ENCODE assay signal across 9 mouse cellular contexts in the genomic region with DNA sequence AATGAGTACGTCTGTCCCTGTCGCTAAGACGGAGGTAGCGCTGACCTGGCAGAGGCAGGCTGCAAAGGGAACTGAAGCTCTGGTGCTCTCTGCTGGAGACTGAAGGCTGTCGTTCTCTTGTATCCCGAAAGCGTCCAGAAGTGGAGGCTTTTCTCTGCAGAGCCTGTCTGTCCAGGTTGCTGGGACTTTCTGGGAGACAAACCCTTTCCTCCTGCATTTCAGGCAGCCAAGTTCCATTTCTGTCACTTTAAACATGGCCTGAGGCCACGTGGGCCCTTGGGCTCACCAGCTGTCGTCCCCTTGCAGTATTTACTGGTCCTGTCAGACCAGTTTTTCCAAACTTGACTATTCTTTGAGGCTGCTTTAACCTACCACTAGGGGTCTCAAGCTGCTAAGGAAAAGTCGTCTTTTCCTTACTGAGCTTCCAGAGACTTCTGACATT.
DNase-seq lines count a peak whose midpoint lies in the region; ATAC-seq and TF ChIP-seq lines count a peak whose summit lies in the region.
"Had no signal": no experiment of that assay in that cellular context is flagged by ENCODE, and none has a peak within 500 bp of the region (broad histone marks: within the 10 kb centered on the region; RNA-seq: fewer than 3 reads in every experiment).

No protein-coding gene starts in this region.

- H3K27me3 ChIP-seq in forebrain, embryonic 15.5 days, result no peaks in the 10 kb centered on the region
- H3K27me3 ChIP-seq in forebrain, embryonic 13.5 days, result no peaks in the 10 kb centered on the region; the same call in 1 of the 2 replicates
- no peaks in the 10 kb centered on the region for H3K27me3 ChIP-seq in intestine, embryonic 14.5 days (replicated peaks; ENCODE audit: control insufficient read depth, insufficient read depth, low read length)
- H3K27me3 ChIP-seq in lung, embryonic 14.5 days (ENCODE audit: insufficient read depth, low read length), result no peaks in the 10 kb centered on the region

- TF ChIP-seq CTCF in lung, embryonic 14.5 days (IDR thresholded peaks at IDR 0.05; ENCODE audit: low read depth), result peak; percentile 61

- no peak overlapping the region for H3K9ac ChIP-seq in forebrain, embryonic 15.5 days (replicated peaks)
- no peak overlapping the region for H3K9ac ChIP-seq in forebrain, embryonic 13.5 days
- H3K9ac ChIP-seq in intestine, embryonic 14.5 days (ENCODE audit: low read length), result no peak overlapping the region
- no peak overlapping the region for H3K9ac ChIP-seq in lung, embryonic 14.5 days

- ATAC-seq in forebrain, embryonic 15.5 days (replicated peaks), result 0 out of 2 replicates have a peak, but pooled peaks have one; percentile 31
- ATAC-seq in forebrain, embryonic 13.5 days, result no peak
- ATAC-seq in intestine, embryonic 14.5 days (replicated peaks; ENCODE audit: low FRiP score, low TSS enrichment, low read depth), result 0 out of 2 replicates have a peak, but pooled peaks have one; percentile 58
- ATAC-seq in lung, embryonic 14.5 days (ENCODE audit: insufficient read depth), result peak; percentile 82

- peak; percentile 23 for DNase-seq in right cerebral cortex, adult 18-20 months
- no peak for DNase-seq in right cerebral cortex, postnatal 4 days
- peak; percentile 54 for DNase-seq in intestine, embryonic 14.5 days (ENCODE audit: low spot score)
- peak; percentile 76 for DNase-seq in lung, embryonic 14.5 days
- DNase-seq in thymus, postnatal 0 days (ENCODE audit: low spot score), result no peak
- no peak for DNase-seq in ovary, postnatal 10 days (ENCODE audit: low spot score)

- no peaks in the 10 kb centered on the region for H3K9me3 ChIP-seq in forebrain, embryonic 15.5 days
- H3K9me3 ChIP-seq in forebrain, embryonic 13.5 days (replicated peaks), result no peaks in the 10 kb centered on the region
- no peaks in the 10 kb centered on the region for H3K9me3 ChIP-seq in intestine, embryonic 14.5 days (ENCODE audit: control insufficient read depth, low read length)
- no peaks in the 10 kb centered on the region for H3K9me3 ChIP-seq in lung, embryonic 14.5 days (ENCODE audit: low read depth, low read length)

- no peaks in the 10 kb centered on the region for H3K36me3 ChIP-seq in forebrain, embryonic 15.5 days
- no peaks in the 10 kb centered on the region for H3K36me3 ChIP-seq in forebrain, embryonic 13.5 days (ENCODE audit: poor library complexity, severe bottlenecking)
- peaks cover 7% of the 10 kb centered on the region; the same call in 1 of the 2 replicates for H3K36me3 ChIP-seq in intestine, embryonic 14.5 days (ENCODE audit: control insufficient read depth, insufficient read depth, low read length)
- H3K36me3 ChIP-seq in lung, embryonic 14.5 days (ENCODE audit: insufficient read depth), result no peaks in the 10 kb centered on the region

- no peak overlapping the region for H3K4me2 ChIP-seq in forebrain, embryonic 15.5 days (replicated peaks)
- H3K4me2 ChIP-seq in forebrain, embryonic 13.5 days, result no peak overlapping the region
- H3K4me2 ChIP-seq in intestine, embryonic 14.5 days (ENCODE audit: low read length), result no peak overlapping the region
- H3K4me2 ChIP-seq in lung, embryonic 14.5 days, result peak overlapping the region; percentile 36; the same call in 1 of the 2 replicates

- H3K4me3 ChIP-seq in forebrain, embryonic 15.5 days, result no peak overlapping the region
- H3K4me3 ChIP-seq in forebrain, embryonic 13.5 days, result no peak overlapping the region
- H3K4me3 ChIP-seq in intestine, embryonic 14.5 days (ENCODE audit: low read depth, low read length), result no peak overlapping the region
- no peak overlapping the region for H3K4me3 ChIP-seq in lung, embryonic 14.5 days (ENCODE audit: low read depth, low read length)
- H3K4me3 ChIP-seq: erythroblast, embryonic 14.5 days had no signal

- 45% methylated on average over 10 of the region's 10 CpGs for WGBS in forebrain, embryonic 15.5 days
- 43% methylated on average over 10 of the region's 10 CpGs for WGBS in forebrain, embryonic 13.5 days
- 47% methylated on average over 10 of the region's 10 CpGs for WGBS in intestine, embryonic 14.5 days
- WGBS in lung, embryonic 14.5 days, result 27% methylated on average over 10 of the region's 10 CpGs

- H3K4me1 ChIP-seq in forebrain, embryonic 15.5 days, result no peaks in the 10 kb centered on the region
- H3K4me1 ChIP-seq in forebrain, embryonic 13.5 days, result no peaks in the 10 kb centered on the region
- no peaks in the 10 kb centered on the region for H3K4me1 ChIP-seq in intestine, embryonic 14.5 days (replicated peaks; ENCODE audit: control insufficient read depth, insufficient read depth, low read length)
- H3K4me1 ChIP-seq in lung, embryonic 14.5 days (ENCODE audit: insufficient read depth), result no peaks in the 10 kb centered on the region

- no peak overlapping the region for H3K27ac ChIP-seq in forebrain, embryonic 15.5 days (replicated peaks)
- H3K27ac ChIP-seq in forebrain, embryonic 13.5 days, result no peak overlapping the region
- no peak overlapping the region for H3K27ac ChIP-seq in intestine, embryonic 14.5 days (ENCODE audit: low read depth)
- peak overlapping the region; percentile 50; the same call in 1 of the 2 replicates for H3K27ac ChIP-seq in lung, embryonic 14.5 days (ENCODE audit: low read depth)

Comparison
In these comparisons a context has a peak if more than half of its experiments do, and no peak if none do; other contexts are left out.
1. DNase-seq: peak in right cerebral cortex, adult 18-20 months (single experiment), intestine, embryonic 14.5 days (single experiment) and lung, embryonic 14.5 days (single experiment); none in right cerebral cortex, postnatal 4 days (single experiment), thymus, postnatal 0 days (single experiment) and ovary, postnatal 10 days (single experiment).